Mouse (Mus musculus) heart, adult 2 months (tissue): ENCODE measurements around the gene Fbl. TPM values are rescaled to one million over a fixed set of nuclear protein-coding genes. Genes with fewer than 3 reads are reported as not detected.

Source experiments
- DNase-seq, 2 experiments: peaks; one replicate each; pipeline ENCODE4 v3.0.0; 2021
- H3K27ac ChIP-seq: fragments of 200-600 bp; 2 replicates; pipeline ENCODE4 v1.8.1; 2022
- H3K27me3 ChIP-seq: fragments of 200-500 bp; 2 replicates; pipeline ENCODE4 v1.6.1; 2012; ENCODE audit warnings: mild to moderate bottlenecking, low read length, inconsistent platforms, mixed read lengths; ENCODE audit not compliant: control insufficient read depth, insufficient read depth
- H3K36me3 ChIP-seq: fragments of 200-500 bp; 2 replicates; pipeline ENCODE4 v1.6.1; 2012; ENCODE audit warnings: low read length, inconsistent platforms; ENCODE audit not compliant: control insufficient read depth, insufficient read depth
- H3K4me1 ChIP-seq: fragments of 200-500 bp; 2 replicates; pipeline ENCODE4 v1.6.1; 2011; ENCODE audit warnings: low read length; ENCODE audit not compliant: control insufficient read depth, insufficient read depth
- H3K4me3 ChIP-seq: fragments of 200-600 bp; 2 replicates; pipeline ENCODE4 v1.8.1; 2022
- H3K79me2 ChIP-seq: fragments of 200-500 bp; replicated peaks from 2 replicates; pipeline ENCODE4 v1.6.1; 2012; ENCODE audit warnings: mild to moderate bottlenecking, inconsistent platforms, low read length, moderate library complexity, mixed read lengths; ENCODE audit not compliant: control insufficient read depth, insufficient read depth
- H3K9ac ChIP-seq: fragments of 200-500 bp; 2 replicates; pipeline ENCODE4 v1.6.1; 2012; ENCODE audit warnings: low read depth, mild to moderate bottlenecking, control low read depth, inconsistent platforms, low read length, mixed read lengths
- CTCF ChIP-seq: fragments of 200-600 bp; IDR thresholded peaks from 2 replicates; pipeline ENCODE4 v1.8.1; 2022; ENCODE audit warnings: antibody characterized with exemption, mild to moderate bottlenecking, moderate library complexity
- EP300 ChIP-seq: fragments of 200-500 bp; IDR thresholded peaks from 2 replicates; pipeline ENCODE4 v1.6.1; 2011; ENCODE audit warnings: low read depth, low read length, control low read depth; ENCODE audit not compliant: insufficient read depth
- POLR2A ChIP-seq: fragments of 200-500 bp; IDR thresholded peaks from 2 replicates; pipeline ENCODE4 v1.6.1; 2011; ENCODE audit warnings: mild to moderate bottlenecking, low read depth, low read length, control low read depth; ENCODE audit not compliant: insufficient read depth
- WGBS: fragments of 180-500 bp; shearing (Covaris S2); methylation state at CpG from one replicate; pipeline ENCODE4 v1.1.7; 2018; 5-methylcytosine and 5-hydroxymethylcytosine counted together
- intact Hi-C: fragments of 180-260 bp; cut with DNase I; formaldehyde crosslinking; loops from one replicate; pipeline ENCODE4 v1.15.1; 2025
- polyA plus RNA-seq: library from polyadenylated mRNA; depleted of rRNA; stranded (reverse); fragments of >200 nt; gene quantifications from 2 replicates; pipeline ENCODE4 v1.2.3, GENCODE M21; 2012
- total RNA-seq, 2 experiments: library from RNA; stranded (reverse); gene quantifications; 2 replicates each; pipeline ENCODE4 v1.2.3; 2021

The Fbl gene
- total and polyA plus RNA-seq, 3 experiments = 25.7 to 34.7 (median 34.7) TPM

DNA sequence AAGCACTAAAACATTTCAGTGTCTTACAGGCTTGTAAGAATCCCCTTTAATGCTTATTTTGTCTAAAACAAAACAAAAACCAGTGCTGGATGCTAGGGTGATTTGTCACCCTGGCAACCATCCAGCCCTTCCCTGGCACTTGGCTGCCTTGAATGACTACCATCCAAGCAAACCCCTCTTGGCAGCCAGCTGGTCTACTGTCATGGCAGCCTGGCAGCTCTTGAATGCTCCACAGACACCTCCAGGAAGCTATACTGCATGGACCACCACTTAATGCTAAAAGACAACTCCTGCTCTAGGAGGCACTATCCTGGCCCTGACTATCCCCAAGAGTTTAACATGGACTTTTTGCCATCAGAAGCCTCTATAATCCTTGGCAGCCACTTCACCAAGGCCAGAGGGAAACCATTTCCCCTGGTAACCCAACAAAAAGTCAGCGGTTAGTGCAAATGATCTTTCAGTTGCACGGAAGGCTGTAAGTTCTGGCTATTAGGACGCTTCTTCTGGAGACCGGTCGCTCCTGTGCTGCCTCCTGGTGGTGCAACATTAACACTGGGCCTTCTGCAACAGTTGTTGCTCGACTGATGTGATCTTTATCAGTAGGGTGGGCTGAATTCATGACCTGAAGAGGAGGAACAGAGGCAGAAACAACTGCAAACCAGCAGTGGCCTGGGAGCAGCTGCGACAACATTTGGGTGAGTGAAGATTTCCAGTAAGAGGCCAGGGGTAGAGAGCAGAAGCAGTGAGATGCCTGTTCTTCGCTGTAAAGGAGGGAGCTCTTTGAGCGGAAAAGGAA, 992 bp upstream of the Fbl start:
- Histone ChIP-seq H3K9ac (peak overlapping the region; percentile 35), H3K36me3 (no peaks in the 10 kb centered on the region), H3K79me2 (no peaks in the 10 kb centered on the region; the same call in 1 of the 2 replicates), H3K27me3 (no peaks in the 10 kb centered on the region), H3K27ac (peak overlapping the region; percentile 75), H3K4me3 (peak overlapping the region; percentile 77), H3K4me1 (peaks cover 2% of the 10 kb centered on the region; the same call in 1 of the 2 replicates)
- intact Hi-C loops = loop anchor here (1.0 to 5.0 kb wide), 3 partner anchors 20 to 116 kb away; partner anchors contain the start of gene Psmc4
- TF ChIP-seq EP300 = no peak
- no peak for TF ChIP-seq POLR2A
- TF ChIP-seq CTCF = peak; percentile 91
- WGBS = 5% methylated on average over 9 of the region's 9 CpGs
- peak; percentile 65 to 67 for DNase-seq

DNA sequence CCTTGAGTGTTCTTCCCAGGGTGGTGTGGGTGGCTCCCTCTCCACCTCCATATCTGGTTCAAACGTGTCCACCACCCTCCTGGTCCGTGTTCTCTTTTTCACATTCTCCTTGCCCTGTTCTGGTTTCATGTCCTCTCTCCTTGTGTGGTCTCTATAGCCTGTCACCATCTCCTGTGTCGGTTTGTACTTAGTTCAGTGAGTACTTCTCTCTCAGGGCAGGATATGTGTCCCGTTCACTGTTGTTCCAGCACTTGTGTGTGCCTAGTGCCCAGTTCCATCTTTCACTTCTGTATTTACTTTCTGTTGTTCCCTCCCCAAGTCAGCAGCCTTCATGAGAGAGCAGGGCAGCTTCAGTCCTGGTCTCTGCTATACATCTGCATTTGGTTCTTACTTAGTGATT, 5.8 kb downstream of the Fbl start:
- Histone ChIP-seq H3K9ac (no peak overlapping the region), H3K79me2 (peaks cover 3% of the 10 kb centered on the region), H3K4me3 (no peak overlapping the region), H3K36me3 (no peaks in the 10 kb centered on the region), H3K27me3 (no peaks in the 10 kb centered on the region), H3K4me1 (peaks cover 4% of the 10 kb centered on the region; the same call in 1 of the 2 replicates), H3K27ac (no peak overlapping the region)
- TF ChIP-seq EP300 = no peak
- TF ChIP-seq CTCF = no peak
- no peak for TF ChIP-seq POLR2A
- DNase-seq = no peak
- intact Hi-C loops = no loop called here
- WGBS = 77% methylated on average over 4 of the region's 4 CpGs

DNA sequence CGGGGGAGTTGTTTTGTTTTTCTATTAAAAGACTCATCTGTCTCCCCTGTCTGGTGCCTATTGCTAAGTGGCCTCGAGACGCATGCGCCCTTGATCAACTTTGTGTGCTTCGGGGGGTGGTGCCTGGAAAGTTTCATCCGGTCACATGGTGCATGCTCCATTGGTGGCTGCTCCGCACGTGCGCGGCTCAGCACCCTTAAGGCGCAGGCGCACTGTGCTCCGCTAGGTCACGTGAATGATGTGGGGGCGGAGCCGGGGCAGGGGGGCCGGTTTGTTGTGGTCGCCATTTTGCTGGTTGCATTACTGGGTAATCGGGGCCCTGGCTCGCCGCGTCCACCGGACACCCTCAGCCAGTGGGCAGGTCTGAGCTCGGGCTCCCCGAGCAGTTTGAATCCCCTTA, 9.7 kb downstream of the Fbl start, which contains the start of gene Dyrk1b:
Gene Dyrk1b, plus strand, starts transcription at position 242 of the 400 bp plus-strand sequence.
- H3K4me3 ChIP-seq = peak within 1 kb of the TSS; percentile 93
- H3K27me3 ChIP-seq = no peaks in the 10 kb centered on the region
- intact Hi-C loops = no loop called here
- under 1% methylated on average over 25 of the region's 25 CpGs for WGBS
- peak within 1 kb of the TSS; percentile 98 for H3K9ac ChIP-seq
- H3K4me1 ChIP-seq = peaks cover 2% of the 10 kb centered on the region; the same call in 1 of the 2 replicates
- TF ChIP-seq POLR2A (peak; percentile 69), CTCF (no peak), EP300 (peak; percentile 66)
- H3K36me3 ChIP-seq = no peaks in the 10 kb centered on the region
- peaks cover 3% of the 10 kb centered on the region for H3K79me2 ChIP-seq
- DNase-seq = peak; percentile 99
- H3K27ac ChIP-seq = peak within 1 kb of the TSS; percentile 95

DNA sequence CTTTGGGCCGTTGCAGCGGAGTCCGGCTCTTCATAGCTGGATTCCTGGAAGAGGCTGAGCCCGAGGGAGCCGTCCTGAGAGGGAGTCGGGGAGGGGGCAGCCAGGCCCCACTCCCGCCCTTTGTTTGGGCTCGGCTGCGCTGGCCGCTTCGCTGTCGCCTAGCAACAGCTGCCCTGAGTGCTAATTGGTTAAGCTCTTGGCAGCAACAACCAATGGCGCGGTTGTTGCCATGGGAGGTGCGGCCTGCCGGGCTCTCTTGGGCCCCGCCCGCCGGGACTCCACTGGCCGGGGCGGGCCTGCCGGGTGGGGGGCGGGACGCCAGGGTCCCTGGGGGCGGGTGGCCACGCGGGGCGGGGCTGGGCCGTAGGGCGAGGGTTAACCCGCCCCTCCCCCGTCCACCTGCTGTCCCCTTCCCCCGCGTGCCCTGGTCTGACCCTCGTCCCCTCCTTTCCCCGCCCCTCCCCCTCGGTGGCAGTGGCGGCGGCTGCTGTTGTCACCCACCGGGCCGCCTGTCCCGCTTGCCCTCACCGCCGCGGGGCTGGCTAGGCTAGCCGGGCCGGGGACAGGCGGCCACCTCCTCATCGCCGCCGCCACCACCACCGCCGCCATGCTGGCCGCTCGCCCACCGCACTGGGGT, 10.3 kb downstream of the Fbl start:
- intact Hi-C loops = loop anchor here (2.0 kb wide), 1 partner anchor 27 kb away; no protein-coding TSS in a partner anchor
- no peaks in the 10 kb centered on the region for H3K27me3 ChIP-seq
- H3K9ac ChIP-seq = peak overlapping the region; percentile 98
- peak overlapping the region; percentile 93 for H3K4me3 ChIP-seq
- peaks cover 3% of the 10 kb centered on the region for H3K79me2 ChIP-seq
- peak; percentile 93 to 97 for DNase-seq
- TF ChIP-seq EP300 = 0 out of 2 replicates have a peak, but pooled peaks have one; percentile 12
- no peak for TF ChIP-seq CTCF
- TF ChIP-seq POLR2A = no peak
- H3K4me1 ChIP-seq = peaks cover 2% of the 10 kb centered on the region; the same call in 1 of the 2 replicates
- WGBS = under 1% methylated on average over 46 of the region's 56 CpGs
- H3K27ac ChIP-seq = peak overlapping the region; percentile 95
- H3K36me3 ChIP-seq = no peaks in the 10 kb centered on the region

GRCm38 (mm10) chr7:28180890-28181289, 11.4 kb downstream of the Fbl start:
- WGBS = 55% methylated on average over 5 of the region's 5 CpGs
- H3K27ac ChIP-seq = no peak overlapping the region; the same call in 1 of the 2 replicates

More at GRCm38 (mm10) chr7:28180890-28181289, 11.4 kb downstream of the Fbl start:
- peak overlapping the region; percentile 93; the same call in 1 of the 2 replicates for H3K4me3 ChIP-seq
- no peaks in the 10 kb centered on the region for H3K27me3 ChIP-seq
- H3K9ac ChIP-seq = no peak overlapping the region
- intact Hi-C loops = loop anchor here (2.0 kb wide), 1 partner anchor 26 kb away; no protein-coding TSS in a partner anchor
- H3K36me3 ChIP-seq = no peaks in the 10 kb centered on the region
- H3K4me1 ChIP-seq = peaks cover 2% of the 10 kb centered on the region; the same call in 1 of the 2 replicates
- no peak for DNase-seq
- TF ChIP-seq POLR2A (no peak), EP300 (no peak)
- peaks cover 3% of the 10 kb centered on the region; the same call in 1 of the 2 replicates for H3K79me2 ChIP-seq
